Mouse (Mus musculus) forebrain, embryonic 10.5 days (tissue): ENCODE data around the gene Kat2b. TPM values are rescaled to one million over a fixed set of nuclear protein-coding genes. Genes with fewer than 3 reads are reported as not detected.

Experiments used
- DNase-seq: peaks from one replicate; pipeline ENCODE4 v3.0.0-alpha.2; 2017; ENCODE audit warnings: low spot score; ENCODE audit errors: extremely low spot score
- H3K27ac ChIP-seq: fragments of 300-500 bp; sonication (generic); 2 replicates; pipeline ENCODE4 v1.5.1; 2016; ENCODE audit warnings: mild to moderate bottlenecking
- H3K27me3 ChIP-seq: fragments of 300-500 bp; sonication (generic); 2 replicates; pipeline ENCODE4 v1.6.1; 2016; ENCODE audit warnings: mild to moderate bottlenecking; ENCODE audit not compliant: poor library complexity, severe bottlenecking
- H3K36me3 ChIP-seq: fragments of 300-500 bp; sonication (generic); replicated peaks from 2 replicates; pipeline ENCODE4 v1.6.1; 2016; ENCODE audit warnings: mild to moderate bottlenecking, moderate library complexity
- H3K4me1 ChIP-seq: fragments of 300-500 bp; sonication (generic); 2 replicates; pipeline ENCODE4 v1.6.1; 2016
- H3K4me3 ChIP-seq: fragments of 300-500 bp; sonication (generic); 2 replicates; pipeline ENCODE4 v1.5.1; 2016; ENCODE audit warnings: mild to moderate bottlenecking, moderate library complexity
- H3K9me3 ChIP-seq: fragments of 300-500 bp; sonication (generic); 2 replicates; pipeline ENCODE4 v1.6.1; 2016; ENCODE audit warnings: mild to moderate bottlenecking, moderate library complexity
- WGBS: fragments of 180-500 bp; shearing (Covaris S2); methylation state at CpG from one replicate; pipeline ENCODE4 v1.1.7; 2016; 5-methylcytosine and 5-hydroxymethylcytosine counted together
- polyA plus RNA-seq: library from polyadenylated mRNA; unstranded; fragments of >200 nt; fragmentation: Nextera tagmentation; extraction: Ambion mirVana; gene quantifications from 2 replicates; pipeline ENCODE4 v1.2.1, GENCODE M21; 2016

Kat2b gene
- polyA plus RNA-seq, 1 experiment from 2014 or later, result 2.8 TPM

DNA sequence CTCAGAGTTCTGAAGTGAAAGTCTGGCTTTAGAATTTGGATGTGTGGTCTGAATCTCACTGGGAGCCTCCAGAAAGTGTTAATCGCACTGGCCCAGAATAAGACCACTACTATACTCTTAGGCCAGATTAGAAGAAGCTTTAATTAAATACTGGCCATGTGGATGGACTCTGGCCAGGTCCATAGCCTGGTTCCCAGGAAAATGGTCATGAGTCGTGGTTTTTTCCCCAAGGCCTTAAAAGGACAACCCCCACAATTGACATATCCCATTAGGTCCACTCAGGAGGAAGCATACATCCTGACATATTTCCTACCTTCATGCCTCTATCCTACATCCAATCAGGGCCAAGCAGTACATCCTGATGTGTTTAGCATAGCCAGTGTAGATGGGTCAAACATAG lies 10.5 kb downstream of the Kat2b start:
- WGBS, result 91% methylated on average over 2 of the region's 2 CpGs
- Histone ChIP-seq H3K36me3 (no peaks in the 10 kb centered on the region), H3K27ac (no peak overlapping the region), H3K4me3 (no peak overlapping the region), H3K4me1 (peaks cover 18% of the 10 kb centered on the region), H3K9me3 (no peaks in the 10 kb centered on the region), H3K27me3 (no peaks in the 10 kb centered on the region)
- no peak for DNase-seq

DNA sequence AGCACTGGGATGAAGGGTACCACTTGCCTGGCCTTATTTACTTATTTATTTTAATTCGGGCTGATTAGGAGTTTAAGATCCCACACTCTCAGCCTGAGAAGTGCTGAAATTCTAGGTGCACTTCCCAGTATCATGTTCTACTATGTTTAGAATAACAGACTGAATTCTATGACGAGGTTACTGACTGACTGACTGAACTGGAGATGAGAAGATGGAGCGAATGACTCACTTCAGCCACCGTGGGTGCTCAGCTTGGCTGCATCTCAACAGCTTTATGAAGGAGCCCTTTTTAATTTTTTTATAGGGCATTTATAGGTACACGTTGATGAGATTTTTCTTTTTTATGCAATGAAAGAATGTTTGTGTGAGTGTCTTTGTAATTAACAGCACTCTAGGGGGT lies 11.1 kb downstream of the Kat2b start:
- Histone ChIP-seq H3K9me3 (no peaks in the 10 kb centered on the region), H3K4me3 (no peak overlapping the region), H3K27ac (no peak overlapping the region), H3K36me3 (no peaks in the 10 kb centered on the region), H3K27me3 (no peaks in the 10 kb centered on the region), H3K4me1 (peaks cover 18% of the 10 kb centered on the region)
- no peak for DNase-seq
- WGBS, result 85% methylated on average over 5 of the region's 5 CpGs

DNA sequence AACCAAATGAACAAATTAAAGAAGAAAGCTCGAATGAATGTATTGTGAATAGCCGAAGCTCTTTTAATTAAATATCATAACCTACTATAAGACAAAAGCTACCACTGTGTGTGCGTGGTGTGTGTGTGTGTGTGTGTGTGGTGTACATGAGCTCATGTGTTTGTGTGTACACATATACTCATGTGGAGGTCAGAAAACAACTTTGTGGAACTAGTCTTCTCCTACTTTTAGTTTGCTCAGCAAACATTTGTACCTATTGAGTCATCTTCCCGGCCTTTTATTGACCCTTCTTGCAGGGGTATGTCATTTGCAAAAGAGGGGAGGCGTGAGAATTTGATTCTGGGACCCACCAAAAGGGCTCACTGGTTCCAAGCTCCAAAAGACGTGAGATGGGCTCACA lies 11.6 kb downstream of the Kat2b start:
- Histone ChIP-seq H3K9me3 (no peaks in the 10 kb centered on the region), H3K27ac (no peak overlapping the region), H3K36me3 (no peaks in the 10 kb centered on the region), H3K4me1 (peaks cover 18% of the 10 kb centered on the region), H3K27me3 (no peaks in the 10 kb centered on the region), H3K4me3 (no peak overlapping the region)
- WGBS, result 87% methylated on average over 6 of the region's 6 CpGs
- no peak for DNase-seq

DNA sequence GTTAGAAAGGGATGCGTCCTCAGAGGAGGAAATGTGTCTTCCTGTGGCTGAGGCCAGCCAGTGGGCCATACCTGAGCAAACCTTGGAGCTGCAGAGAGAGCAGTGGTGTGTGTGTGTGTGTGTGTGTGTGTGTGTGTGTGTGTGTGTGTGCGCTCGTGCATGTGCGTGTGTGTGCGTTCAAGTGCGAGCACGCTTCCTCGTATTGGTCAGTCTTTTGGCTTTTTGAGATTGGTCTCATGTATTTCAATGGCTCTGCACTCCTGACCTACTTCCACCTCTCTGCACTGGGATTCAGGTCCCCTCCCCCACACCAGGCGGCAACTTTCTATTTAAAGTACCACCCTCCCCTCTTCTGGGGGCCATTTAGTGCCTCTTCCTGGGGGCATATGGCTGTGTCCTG lies 12.1 kb downstream of the Kat2b start:
- Histone ChIP-seq H3K4me3 (no peak overlapping the region), H3K27me3 (no peaks in the 10 kb centered on the region), H3K9me3 (no peaks in the 10 kb centered on the region), H3K36me3 (no peaks in the 10 kb centered on the region), H3K27ac (no peak overlapping the region), H3K4me1 (peaks cover 18% of the 10 kb centered on the region)
- no peak for DNase-seq
- 60% methylated on average over 9 of the region's 9 CpGs for WGBS

DNA sequence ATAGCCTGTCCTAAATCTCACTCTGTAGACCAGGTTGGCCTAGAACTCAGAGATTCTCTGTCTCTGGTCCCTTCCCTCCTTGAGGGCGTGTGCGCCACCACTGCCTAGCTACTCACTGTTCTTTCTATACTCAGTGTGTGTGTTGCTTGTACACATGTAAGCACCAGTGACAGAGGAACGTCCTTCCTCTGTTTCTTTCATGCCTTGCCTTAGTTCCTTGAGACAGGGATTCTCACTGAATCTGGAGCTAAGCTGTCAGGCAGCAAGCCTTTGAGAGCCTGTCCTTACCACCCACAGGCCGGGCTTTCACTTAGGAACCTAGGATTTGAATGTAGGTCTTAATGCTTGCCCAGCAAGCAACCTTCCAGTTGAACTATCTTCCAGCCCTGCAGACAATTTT lies 13.0 kb downstream of the Kat2b start:
- Histone ChIP-seq H3K9me3 (no peaks in the 10 kb centered on the region), H3K27ac (no peak overlapping the region), H3K36me3 (no peaks in the 10 kb centered on the region), H3K4me1 (peaks cover 18% of the 10 kb centered on the region), H3K4me3 (no peak overlapping the region), H3K27me3 (no peaks in the 10 kb centered on the region)
- WGBS, result 51% methylated on average over 4 of the region's 4 CpGs
- no peak for DNase-seq

DNA sequence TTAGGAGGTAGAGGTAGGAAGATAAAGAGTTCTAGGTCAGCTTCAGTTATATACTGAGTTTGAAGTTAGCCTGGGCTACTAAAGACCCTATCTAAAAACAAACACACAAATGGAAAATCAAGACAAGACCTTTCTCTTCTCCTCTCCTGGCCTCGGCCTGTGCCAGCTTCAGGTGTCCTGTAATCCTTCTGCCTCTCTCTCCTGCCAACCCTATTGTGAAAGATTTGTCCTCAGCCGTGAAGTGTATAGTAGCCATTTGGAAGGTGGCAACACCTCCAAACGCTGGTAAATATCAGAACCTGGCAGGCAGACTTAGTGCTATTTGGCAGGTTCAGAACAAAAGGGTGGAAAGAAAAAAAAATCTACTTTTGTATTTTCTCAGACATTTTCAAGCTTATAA lies 13.6 kb downstream of the Kat2b start:
- 67% methylated on average over 3 of the region's 3 CpGs for WGBS
- Histone ChIP-seq H3K4me3 (no peak overlapping the region), H3K4me1 (peaks cover 18% of the 10 kb centered on the region), H3K27ac (no peak overlapping the region), H3K36me3 (no peaks in the 10 kb centered on the region), H3K9me3 (no peaks in the 10 kb centered on the region), H3K27me3 (no peaks in the 10 kb centered on the region)
- DNase-seq, result no peak

DNA sequence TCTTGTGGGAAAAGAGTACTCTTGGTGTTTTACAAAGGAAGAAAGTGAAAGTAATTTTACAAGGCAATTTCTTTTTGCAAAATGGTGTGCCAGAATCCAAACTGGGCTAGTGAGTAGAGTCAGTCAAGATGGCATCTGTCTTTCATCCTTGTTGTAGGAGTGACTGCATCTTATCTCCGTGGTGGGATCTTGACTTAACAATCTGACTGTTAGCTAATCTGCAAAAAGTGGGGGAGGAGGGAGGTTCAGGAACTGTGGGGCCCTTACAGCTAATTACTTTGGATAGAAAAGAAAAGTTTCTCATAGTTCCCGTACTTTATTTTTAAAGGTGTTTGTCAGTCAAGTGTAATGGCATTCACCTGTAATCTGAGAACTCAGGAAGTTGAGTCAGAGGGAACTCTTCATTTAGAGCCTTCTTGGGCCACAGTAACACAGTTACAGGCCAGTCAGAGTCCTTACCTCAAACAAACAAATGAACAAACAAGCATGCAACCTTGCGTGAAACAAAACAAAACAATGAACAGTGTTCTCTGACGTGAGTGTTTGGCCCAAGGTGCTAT lies 15.4 kb downstream of the Kat2b start:
- H3K27ac ChIP-seq, result no peak overlapping the region
- H3K27me3 ChIP-seq, result no peaks in the 10 kb centered on the region
- H3K4me1 ChIP-seq, result peaks cover 18% of the 10 kb centered on the region
- DNase-seq, result no peak
- no peaks in the 10 kb centered on the region for H3K36me3 ChIP-seq
- no peaks in the 10 kb centered on the region for H3K9me3 ChIP-seq
- WGBS, result 63% methylated on average over 4 of the region's 4 CpGs
- H3K4me3 ChIP-seq, result no peak overlapping the region

- no peak overlapping the region for H3K27ac ChIP-seq
- H3K9me3 ChIP-seq, result no peaks in the 10 kb centered on the region
- no peak for DNase-seq
- H3K4me3 ChIP-seq, result no peak overlapping the region
- H3K4me1 ChIP-seq, result peaks cover 18% of the 10 kb centered on the region
- 89% methylated on average over 7 of the region's 7 CpGs for WGBS
- no peaks in the 10 kb centered on the region for H3K36me3 ChIP-seq
- no peaks in the 10 kb centered on the region for H3K27me3 ChIP-seq
These were observed 16.1 kb downstream of the Kat2b start for GRCm38 (mm10) chr17:53582805-53583204.

DNA sequence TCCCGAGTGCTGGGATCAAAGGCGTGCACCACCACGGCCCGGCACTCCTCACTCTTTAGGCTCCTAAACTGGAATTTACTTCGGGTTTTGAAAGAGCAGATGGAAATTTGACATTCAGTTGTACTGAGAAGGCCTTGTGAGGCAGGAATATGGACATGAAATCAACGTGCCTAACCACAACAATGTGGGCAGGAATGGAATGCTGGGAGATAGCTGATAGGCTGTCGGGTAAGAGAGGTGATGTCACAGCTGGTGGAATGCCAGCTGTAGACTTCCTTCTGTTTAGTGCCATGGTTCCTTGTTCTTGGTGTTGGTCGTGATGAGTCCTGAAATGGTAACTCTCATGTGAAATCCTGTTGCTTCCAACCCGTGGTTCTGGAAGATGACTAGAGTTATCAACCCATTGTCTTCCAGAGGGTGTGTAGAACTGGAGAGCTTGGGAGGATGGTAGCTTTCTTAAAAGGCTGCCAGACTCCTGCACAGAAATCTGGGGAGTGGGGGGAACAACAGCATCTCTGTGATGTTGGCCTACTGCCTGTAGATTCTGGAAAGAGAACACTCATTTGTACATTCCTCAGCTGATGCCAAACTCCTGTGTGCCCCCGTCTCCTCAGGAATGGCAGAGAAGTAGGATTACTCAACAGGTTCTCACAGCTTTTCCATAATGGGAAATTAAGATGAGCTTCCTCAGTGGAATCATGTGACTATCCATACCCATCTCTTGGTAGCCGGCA lies 17.4 kb downstream of the Kat2b start:
- WGBS, result 94% methylated on average over 11 of the region's 11 CpGs
- no peak for DNase-seq
- H3K36me3 ChIP-seq, result no peaks in the 10 kb centered on the region
- no peaks in the 10 kb centered on the region for H3K9me3 ChIP-seq
- H3K4me3 ChIP-seq, result no peak overlapping the region
- peaks cover 8% of the 10 kb centered on the region for H3K4me1 ChIP-seq
- no peak overlapping the region for H3K27ac ChIP-seq
- H3K27me3 ChIP-seq, result no peaks in the 10 kb centered on the region

- WGBS, result 90% methylated on average over 14 of the region's 14 CpGs
- H3K27ac ChIP-seq, result no peak overlapping the region
- no peaks in the 10 kb centered on the region for H3K27me3 ChIP-seq
- no peaks in the 10 kb centered on the region for H3K36me3 ChIP-seq
- no peaks in the 10 kb centered on the region; the same call in 1 of the 2 replicates for H3K4me1 ChIP-seq
- DNase-seq, result no peak
- no peak overlapping the region for H3K4me3 ChIP-seq
- H3K9me3 ChIP-seq, result no peaks in the 10 kb centered on the region
These were observed 20.6 kb downstream of the Kat2b start for GRCm38 (mm10) chr17:53587074-53587851.

DNA sequence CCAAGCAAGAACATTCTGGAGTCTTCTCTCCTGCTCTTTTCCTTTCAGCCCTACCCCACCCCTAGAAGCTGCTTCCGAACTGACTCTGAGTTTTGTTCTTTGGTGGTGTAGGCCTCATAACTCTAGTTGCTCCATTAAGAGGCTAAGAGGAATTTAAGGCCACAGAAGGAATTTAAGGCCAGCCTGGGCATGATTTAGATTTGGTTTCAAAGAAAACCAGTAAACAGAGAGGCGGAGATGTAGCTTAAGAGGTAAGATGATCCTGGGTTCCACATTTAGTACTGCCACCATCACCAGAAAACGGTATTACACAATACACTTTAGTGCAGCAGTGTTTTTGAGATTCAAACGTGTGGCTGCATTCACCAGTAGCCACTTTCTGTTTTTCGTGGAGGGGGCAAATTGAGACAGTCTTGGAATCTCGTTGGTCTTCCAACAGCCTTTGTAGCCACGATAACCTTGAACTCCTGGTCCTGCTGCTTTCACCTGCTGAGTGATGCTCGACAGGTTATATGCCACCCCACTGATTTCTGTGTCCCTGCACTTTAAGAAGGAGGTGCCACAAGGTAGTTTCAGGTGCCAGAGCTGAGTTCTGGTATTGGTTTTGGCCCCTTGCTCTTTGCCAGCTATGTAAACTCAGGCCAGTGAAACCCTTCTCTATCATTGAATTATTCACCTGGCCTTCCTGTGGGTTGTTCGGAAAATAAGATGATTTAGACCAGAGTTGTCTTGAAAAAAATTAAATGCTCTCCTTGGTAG lies 21.6 kb downstream of the Kat2b start:
- no peak overlapping the region for H3K27ac ChIP-seq
- 86% methylated on average over 9 of the region's 9 CpGs for WGBS
- H3K27me3 ChIP-seq, result no peaks in the 10 kb centered on the region
- DNase-seq, result no peak
- H3K4me1 ChIP-seq, result no peaks in the 10 kb centered on the region; the same call in 1 of the 2 replicates
- no peaks in the 10 kb centered on the region for H3K9me3 ChIP-seq
- H3K4me3 ChIP-seq, result no peak overlapping the region
- H3K36me3 ChIP-seq, result no peaks in the 10 kb centered on the region

DNA sequence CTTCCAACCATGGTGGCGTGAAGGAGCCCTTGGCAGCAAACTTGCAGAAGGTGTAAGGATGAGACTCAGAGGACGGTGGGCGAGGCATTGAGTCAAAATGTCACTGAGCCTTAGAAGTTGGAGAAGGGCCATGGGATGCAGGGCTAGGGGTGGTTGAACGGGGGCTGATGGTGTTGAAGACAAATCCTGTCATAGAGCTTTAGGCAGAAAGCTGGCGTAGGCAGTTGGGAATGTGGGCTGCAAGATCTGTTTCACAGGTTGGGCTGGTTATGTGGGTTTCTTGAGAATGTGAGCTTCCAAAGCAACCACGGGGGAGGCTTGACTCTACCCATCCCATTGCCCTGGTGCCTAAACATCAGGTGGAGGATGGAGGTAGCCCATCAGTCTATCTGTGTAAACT lies 23.4 kb downstream of the Kat2b start:
- Histone ChIP-seq H3K4me1 (no peaks in the 10 kb centered on the region; the same call in 1 of the 2 replicates), H3K27me3 (no peaks in the 10 kb centered on the region), H3K4me3 (no peak overlapping the region), H3K36me3 (no peaks in the 10 kb centered on the region), H3K9me3 (no peaks in the 10 kb centered on the region), H3K27ac (no peak overlapping the region)
- WGBS, result 92% methylated on average over 6 of the region's 6 CpGs
- no peak for DNase-seq
